Mouse (Mus musculus): Measurements from ENCODE around the gene Mrpl20.

- no peak for TF ChIP-seq CTCF (IDR thresholded peaks at IDR 0.05; ENCODE audit: control insufficient read depth, insufficient read depth, low read length)
- no peak for TF ChIP-seq POLR2A (IDR thresholded peaks at IDR 0.05; ENCODE audit: borderline replicate concordance, control insufficient read depth, low read depth, low read length)
Observed at GRCm38 (mm10) chr4:155780895-155781294, 21.8 kb upstream of the Mrpl20 start.

All from bone marrow, adult 2 months (tissue).